Mouse (Mus musculus) hindbrain, embryonic 15.5 days (tissue): ENCODE measurements around the gene Donson. TPM values are rescaled to one million over a fixed set of nuclear protein-coding genes. Genes with fewer than 3 reads are reported as not detected.

ENCODE experiments used
- ATAC-seq: fragments of 200-750 bp; cut with Nextera tagmentation; 2 replicates; pipeline ENCODE4 v1.8.0; 2017; ENCODE audit warnings: low read depth, moderate number of reproducible peaks, moderate TSS enrichment; ENCODE audit not compliant: low FRiP score
- H3K27ac ChIP-seq: fragments of 300-500 bp; sonication (generic); replicated peaks from 2 replicates; pipeline ENCODE4 v1.5.1; 2015; ENCODE audit warnings: mild to moderate bottlenecking, inconsistent platforms
- H3K27me3 ChIP-seq: fragments of 300-500 bp; sonication (generic); 2 replicates; pipeline ENCODE4 v1.6.1; 2015; ENCODE audit warnings: control low read depth, inconsistent platforms
- H3K36me3 ChIP-seq: fragments of 300-500 bp; sonication (generic); 2 replicates; pipeline ENCODE4 v1.6.1; 2015; ENCODE audit warnings: control low read depth, inconsistent platforms
- H3K4me1 ChIP-seq: fragments of 300-500 bp; sonication (generic); replicated peaks from 2 replicates; pipeline ENCODE4 v1.6.1; 2015; ENCODE audit warnings: control low read depth, inconsistent platforms
- H3K4me2 ChIP-seq: fragments of 300-500 bp; sonication (generic); 2 replicates; pipeline ENCODE4 v1.6.1; 2015; ENCODE audit warnings: moderate library complexity, mild to moderate bottlenecking, inconsistent platforms
- H3K4me3 ChIP-seq: fragments of 300-500 bp; sonication (generic); 2 replicates; pipeline ENCODE4 v1.5.1; 2015; ENCODE audit warnings: mild to moderate bottlenecking, inconsistent platforms
- H3K9ac ChIP-seq: fragments of 300-500 bp; sonication (generic); 2 replicates; pipeline ENCODE4 v1.6.1; 2015; ENCODE audit warnings: inconsistent platforms
- H3K9me3 ChIP-seq: fragments of 300-500 bp; sonication (generic); 2 replicates; pipeline ENCODE4 v1.6.1; 2016; ENCODE audit warnings: control low read depth, inconsistent platforms
- WGBS: fragments of 180-500 bp; shearing (Covaris S2); methylation state at CpG from one replicate; pipeline ENCODE4 v1.1.7; 2015; 5-methylcytosine and 5-hydroxymethylcytosine counted together
- polyA plus RNA-seq: library from polyadenylated mRNA; unstranded; fragments of >200 nt; fragmentation: Nextera tagmentation; extraction: Ambion mirVana; gene quantifications from 2 replicates; pipeline ENCODE4 v1.2.1, GENCODE M21; 2015

Donson gene
- polyA plus RNA-seq, 1 experiment from 2014 or later = 21.1 TPM

GRCm38 (mm10) chr16:91680656-91681055 lies 7.9 kb downstream of the Donson start:
- H3K4me2 ChIP-seq = no peak overlapping the region
- 82% methylated on average over 5 of the region's 5 CpGs for WGBS
- H3K27me3 ChIP-seq = no peaks in the 10 kb centered on the region
- no peaks in the 10 kb centered on the region for H3K9me3 ChIP-seq
- no peak overlapping the region for H3K9ac ChIP-seq
- no peak overlapping the region for H3K27ac ChIP-seq
- peaks cover 82% of the 10 kb centered on the region for H3K36me3 ChIP-seq
- no peak overlapping the region for H3K4me3 ChIP-seq
- no peaks in the 10 kb centered on the region for H3K4me1 ChIP-seq
- no peak for ATAC-seq

- no peaks in the 10 kb centered on the region for H3K4me1 ChIP-seq
- no peak overlapping the region for H3K4me2 ChIP-seq
- H3K36me3 ChIP-seq = peaks cover 76% of the 10 kb centered on the region
- H3K4me3 ChIP-seq = no peak overlapping the region
- H3K9me3 ChIP-seq = no peaks in the 10 kb centered on the region
- ATAC-seq = no peak
- H3K27me3 ChIP-seq = no peaks in the 10 kb centered on the region
- H3K27ac ChIP-seq = no peak overlapping the region
- 94% methylated on average over 5 of the region's 5 CpGs for WGBS
- H3K9ac ChIP-seq = no peak overlapping the region
Observed at GRCm38 (mm10) chr16:91678147-91678911, 10.2 kb downstream of the Donson start.

DNA sequence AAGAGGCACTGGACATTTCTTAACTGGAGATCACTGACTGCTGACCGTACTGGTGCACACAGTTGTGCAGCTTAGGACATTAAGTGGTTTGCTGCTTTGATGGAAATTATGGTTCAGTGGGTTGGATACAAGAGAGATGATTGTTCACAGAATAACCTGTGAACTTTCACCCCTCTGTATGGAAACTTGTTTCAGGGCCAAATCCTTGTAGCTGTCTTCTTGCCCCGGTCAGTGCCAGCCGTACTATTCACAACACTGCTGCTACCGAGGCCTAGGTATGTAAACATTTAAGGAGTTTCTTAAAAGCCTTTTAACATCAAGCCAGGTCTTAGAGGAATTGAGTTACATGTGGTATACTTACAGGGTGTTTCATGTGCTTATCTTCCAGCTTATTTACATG lies 14.1 kb downstream of the Donson start:
- no peaks in the 10 kb centered on the region for H3K4me1 ChIP-seq
- H3K4me2 ChIP-seq = no peak overlapping the region
- WGBS = 86% methylated on average over 4 of the region's 4 CpGs
- H3K9ac ChIP-seq = no peak overlapping the region
- H3K27ac ChIP-seq = no peak overlapping the region
- no peak overlapping the region for H3K4me3 ChIP-seq
- peaks cover 77% of the 10 kb centered on the region for H3K36me3 ChIP-seq
- ATAC-seq = no peak
- H3K27me3 ChIP-seq = no peaks in the 10 kb centered on the region
- no peaks in the 10 kb centered on the region for H3K9me3 ChIP-seq

GRCm38 (mm10) chr16:91663795-91664194 lies 24.8 kb downstream of the Donson start:
- Histone ChIP-seq H3K9ac (no peak overlapping the region), H3K27ac (no peak overlapping the region), H3K4me3 (no peak overlapping the region), H3K36me3 (peaks cover 83% of the 10 kb centered on the region), H3K4me1 (peaks cover 10% of the 10 kb centered on the region; the same call in 1 of the 2 replicates), H3K27me3 (no peaks in the 10 kb centered on the region), H3K9me3 (no peaks in the 10 kb centered on the region), H3K4me2 (no peak overlapping the region)
- no peak for ATAC-seq
- WGBS = 96% methylated on average over 3 of the region's 3 CpGs

GRCm38 (mm10) chr16:91662336-91662735 lies 26.2 kb downstream of the Donson start:
- ATAC-seq = no peak
- WGBS = 95% methylated on average over 16 of the region's 16 CpGs
- no peaks in the 10 kb centered on the region for H3K27me3 ChIP-seq
- no peak overlapping the region for H3K9ac ChIP-seq
- H3K9me3 ChIP-seq = no peaks in the 10 kb centered on the region
- H3K27ac ChIP-seq = no peak overlapping the region
- peaks cover 10% of the 10 kb centered on the region; the same call in 1 of the 2 replicates for H3K4me1 ChIP-seq
- no peak overlapping the region for H3K4me2 ChIP-seq
- H3K36me3 ChIP-seq = peaks cover 88% of the 10 kb centered on the region
- no peak overlapping the region for H3K4me3 ChIP-seq

DNA sequence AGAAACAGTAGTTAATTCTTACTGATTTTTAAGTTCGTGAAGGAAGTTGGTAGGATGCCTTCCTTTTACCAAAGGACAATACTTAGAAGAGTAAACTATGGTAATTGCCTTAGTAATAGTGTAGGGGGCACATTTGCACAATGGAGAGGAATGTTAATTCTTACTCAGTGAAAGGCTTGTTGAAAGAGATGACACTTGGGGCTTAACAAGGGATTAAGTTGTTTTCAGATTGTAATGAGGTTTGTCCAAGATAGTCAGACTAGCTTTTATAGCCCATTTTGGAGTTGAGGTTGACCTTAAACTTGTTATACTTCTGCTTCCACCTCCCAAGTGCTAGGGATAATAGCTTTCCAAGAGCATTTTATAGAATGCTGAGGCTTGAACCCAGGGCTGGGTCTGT lies 27.2 kb downstream of the Donson start:
- Histone ChIP-seq H3K4me1 (peaks cover 10% of the 10 kb centered on the region; the same call in 1 of the 2 replicates), H3K36me3 (peaks cover 89% of the 10 kb centered on the region), H3K27ac (no peak overlapping the region), H3K9ac (no peak overlapping the region), H3K4me2 (no peak overlapping the region), H3K9me3 (no peaks in the 10 kb centered on the region), H3K27me3 (no peaks in the 10 kb centered on the region), H3K4me3 (no peak overlapping the region)
- 67% methylated on average over 1 of the region's 1 CpGs for WGBS
- no peak for ATAC-seq

GRCm38 (mm10) chr16:91659798-91660197 lies 28.8 kb downstream of the Donson start:
- no peak overlapping the region for H3K4me2 ChIP-seq
- no peak overlapping the region for H3K9ac ChIP-seq
- H3K9me3 ChIP-seq = no peaks in the 10 kb centered on the region
- no peaks in the 10 kb centered on the region for H3K27me3 ChIP-seq
- ATAC-seq = no peak
- 98% methylated on average over 20 of the region's 20 CpGs for WGBS
- peaks cover 10% of the 10 kb centered on the region; the same call in 1 of the 2 replicates for H3K4me1 ChIP-seq
- no peak overlapping the region for H3K27ac ChIP-seq
- peaks cover 89% of the 10 kb centered on the region for H3K36me3 ChIP-seq
- H3K4me3 ChIP-seq = no peak overlapping the region

GRCm38 (mm10) chr16:91658471-91658870 lies 30.1 kb downstream of the Donson start:
- Histone ChIP-seq H3K4me2 (no peak overlapping the region), H3K27ac (no peak overlapping the region), H3K9ac (no peak overlapping the region), H3K27me3 (no peaks in the 10 kb centered on the region), H3K4me3 (no peak overlapping the region), H3K9me3 (no peaks in the 10 kb centered on the region), H3K36me3 (peaks cover 84% of the 10 kb centered on the region), H3K4me1 (peaks cover 10% of the 10 kb centered on the region; the same call in 1 of the 2 replicates)
- WGBS = 95% methylated on average over 5 of the region's 5 CpGs
- ATAC-seq = no peak

- Histone ChIP-seq H3K9ac (no peak overlapping the region), H3K4me2 (no peak overlapping the region), H3K27me3 (no peaks in the 10 kb centered on the region), H3K36me3 (peaks cover 79% of the 10 kb centered on the region), H3K4me3 (no peak overlapping the region), H3K27ac (no peak overlapping the region), H3K9me3 (no peaks in the 10 kb centered on the region), H3K4me1 (peaks cover 10% of the 10 kb centered on the region)
- WGBS = 99% methylated on average over 17 of the region's 17 CpGs
- ATAC-seq = peak; percentile 65; the same call in 1 of the 2 replicates
Observed at GRCm38 (mm10) chr16:91657285-91657684, 31.3 kb downstream of the Donson start.

DNA sequence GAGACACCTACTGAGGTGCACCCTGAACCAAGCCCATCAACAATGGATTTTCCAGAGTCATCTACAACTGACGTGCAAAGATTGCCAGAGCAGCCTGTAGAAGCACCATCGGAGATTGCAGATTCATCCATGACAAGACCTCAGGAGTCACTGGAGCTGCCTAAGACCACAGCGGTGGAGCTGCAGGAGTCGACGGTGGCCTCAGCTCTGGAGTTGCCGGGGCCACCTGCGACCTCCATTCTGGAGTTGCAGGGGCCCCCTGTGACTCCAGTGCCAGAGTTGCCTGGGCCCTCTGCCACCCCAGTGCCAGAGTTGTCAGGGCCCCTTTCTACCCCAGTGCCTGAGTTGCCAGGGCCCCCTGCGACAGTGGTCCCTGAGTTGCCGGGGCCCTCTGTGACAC lies 33.3 kb downstream of the Donson start:
- Histone ChIP-seq H3K36me3 (peaks cover 66% of the 10 kb centered on the region), H3K27me3 (no peaks in the 10 kb centered on the region), H3K4me3 (no peak overlapping the region), H3K9me3 (no peaks in the 10 kb centered on the region), H3K4me2 (no peak overlapping the region), H3K9ac (no peak overlapping the region), H3K4me1 (peaks cover 7% of the 10 kb centered on the region), H3K27ac (no peak overlapping the region)
- no peak for ATAC-seq
- WGBS = 94% methylated on average over 9 of the region's 9 CpGs

DNA sequence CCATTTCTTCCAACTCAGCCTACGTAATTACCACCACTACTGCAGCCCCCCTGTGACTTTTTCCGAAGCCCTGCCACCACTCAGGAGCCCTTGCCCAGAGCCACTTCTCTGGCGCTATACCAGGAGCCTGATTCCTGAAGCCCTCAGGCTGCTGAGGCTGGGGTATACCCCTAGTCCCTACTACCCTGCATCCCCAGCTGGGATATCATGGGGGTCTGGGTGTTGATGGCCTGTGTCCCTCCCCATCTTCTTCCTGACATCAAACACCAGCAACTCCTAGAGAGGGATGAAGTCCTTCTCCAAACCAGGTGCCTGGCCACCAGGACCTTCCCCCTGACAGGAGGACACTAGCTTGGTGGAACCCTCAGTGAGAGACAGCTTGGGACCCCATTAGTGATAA lies 36.4 kb downstream of the Donson start:
- no peak overlapping the region for H3K9ac ChIP-seq
- no peaks in the 10 kb centered on the region for H3K27me3 ChIP-seq
- no peak overlapping the region for H3K27ac ChIP-seq
- no peak overlapping the region for H3K4me3 ChIP-seq
- H3K9me3 ChIP-seq = no peaks in the 10 kb centered on the region
- ATAC-seq = no peak
- H3K4me2 ChIP-seq = no peak overlapping the region
- peaks cover 35% of the 10 kb centered on the region for H3K36me3 ChIP-seq
- H3K4me1 ChIP-seq = peaks cover 19% of the 10 kb centered on the region
- 91% methylated on average over 3 of the region's 3 CpGs for WGBS

GRCm38 (mm10) chr16:91649781-91650180 lies 38.8 kb downstream of the Donson start:
- ATAC-seq = no peak
- no peak overlapping the region for H3K27ac ChIP-seq

More at GRCm38 (mm10) chr16:91649781-91650180, 38.8 kb downstream of the Donson start:
- Histone ChIP-seq H3K27me3 (no peaks in the 10 kb centered on the region), H3K4me1 (peaks cover 27% of the 10 kb centered on the region), H3K4me3 (no peak overlapping the region), H3K9ac (no peak overlapping the region), H3K36me3 (peaks cover 11% of the 10 kb centered on the region), H3K4me2 (peak overlapping the region; percentile 38), H3K9me3 (no peaks in the 10 kb centered on the region)
